Mouse (Mus musculus): ENCODE results near the gene Nps.

- TF ChIP-seq POLR2A (IDR thresholded peaks at IDR 0.05; ENCODE audit: low read depth, low read length), result no peak
- no peak for TF ChIP-seq CTCF (IDR thresholded peaks at IDR 0.05; ENCODE audit: extremely low read depth, insufficient read length, insufficient replicate concordance, low read depth, low read length)
Observed at GRCm38 (mm10) chr7:135246386-135246785, 12.1 kb upstream of the Nps start.

Data from small intestine, adult 2 months (tissue).